Mouse (Mus musculus) CH12.LX (cell line): ENCODE results near the gene Atg16l2. TPM values are rescaled to one million over a fixed set of nuclear protein-coding genes. Genes with fewer than 3 reads are reported as not detected.

Source experiments
- DNase-seq: peaks from one replicate; pipeline ENCODE4 v3.0.0-alpha.2; 2013; ENCODE audit errors: extremely low read depth
- H3K27ac ChIP-seq: 2 replicates; pipeline ENCODE4 v1.5.1; 2012; ENCODE audit warnings: low read depth, mild to moderate bottlenecking, control low read depth, moderate library complexity; ENCODE audit not compliant: insufficient read depth
- H3K27me3 ChIP-seq: replicated peaks from 2 replicates; pipeline ENCODE3; 2012; ENCODE audit warnings: inconsistent platforms
- H3K36me3 ChIP-seq, 2 experiments: replicated peaks in 1 of 2; 2 replicates each; pipeline versions ENCODE3 to v1.6.1; 2012; ENCODE audit warnings: inconsistent platforms in 1 of 2, low read length in 1 of 2, mild to moderate bottlenecking in 1 of 2, mixed read lengths in 1 of 2, moderate library complexity in 1 of 2; ENCODE audit not compliant: control insufficient read depth in 1 of 2, insufficient read depth in 1 of 2
- H3K4me1 ChIP-seq, 2 experiments: 2 replicates each; pipeline ENCODE4 v1.6.1; 2012; ENCODE audit warnings: inconsistent platforms in 1 of 2, moderate library complexity in 1 of 2; ENCODE audit not compliant: insufficient read depth in 2 of 2, control insufficient read depth in 1 of 2
- H3K4me2 ChIP-seq: 2 replicates; pipeline ENCODE4 v1.6.1; 2012; ENCODE audit warnings: low read depth, mild to moderate bottlenecking, control low read depth; ENCODE audit not compliant: poor library complexity, insufficient read depth, severe bottlenecking
- H3K4me3 ChIP-seq, 3 experiments: fragments of 150-350 bp in 1 of 3; sonication (generic) in 1 of 3; replicated peaks in 1 of 3; 2 replicates each; pipeline versions ENCODE3 to v1.5.1; 2011 to 2012; ENCODE audit warnings: low read depth in 2 of 3, low read length in 2 of 3, mild to moderate bottlenecking in 2 of 3, moderate library complexity in 2 of 3, control low read depth in 1 of 3, improper control_type of control experiment in 1 of 3, inconsistent platforms in 1 of 3, mixed read lengths in 1 of 3; ENCODE audit not compliant: poor library complexity in 1 of 3
- H3K79me2 ChIP-seq: replicated peaks from 2 replicates; pipeline ENCODE4 v1.6.1; 2012; ENCODE audit warnings: mild to moderate bottlenecking, moderate library complexity; ENCODE audit not compliant: control insufficient read depth, poor library complexity, insufficient read depth, severe bottlenecking; ENCODE audit errors: extremely low read depth
- H3K9ac ChIP-seq: 2 replicates; pipeline ENCODE4 v1.6.1; 2012; ENCODE audit warnings: low read depth, mild to moderate bottlenecking, control low read depth, moderate library complexity; ENCODE audit not compliant: insufficient read depth
- H3K9me3 ChIP-seq: replicated peaks from 2 replicates; pipeline ENCODE3; 2012; ENCODE audit warnings: low read length, inconsistent platforms, mixed read lengths
- BHLHE40 ChIP-seq: IDR thresholded peaks from 2 replicates; pipeline ENCODE4 v1.6.1; 2011; ENCODE audit warnings: mild to moderate bottlenecking, low read depth, low read length, improper control_type of control experiment
- CHD1 ChIP-seq: IDR thresholded peaks from 2 replicates; pipeline ENCODE4 v1.6.1; 2012; ENCODE audit warnings: low read depth, low read length, improper control_type of control experiment, inconsistent platforms
- ELF1 ChIP-seq: IDR thresholded peaks from 2 replicates; pipeline ENCODE4 v1.6.1; 2014; ENCODE audit warnings: low read depth, mild to moderate bottlenecking, inconsistent platforms, low read length, improper control_type of control experiment
- GABPA ChIP-seq: IDR thresholded peaks from 2 replicates; pipeline ENCODE4 v1.6.1; 2012; ENCODE audit warnings: low read depth, low read length, improper control_type of control experiment, inconsistent platforms; ENCODE audit not compliant: insufficient replicate concordance
- IRF4 ChIP-seq: IDR thresholded peaks from 2 replicates; pipeline ENCODE4 v1.6.1; 2014; ENCODE audit warnings: low read depth, mild to moderate bottlenecking, inconsistent platforms, low read length, improper control_type of control experiment
- JUN ChIP-seq: IDR thresholded peaks from 2 replicates; pipeline ENCODE4 v1.6.1; 2011; ENCODE audit warnings: low read depth, mild to moderate bottlenecking, low read length, improper control_type of control experiment, moderate library complexity; ENCODE audit not compliant: insufficient read depth
- JUND ChIP-seq: conservative IDR thresholded peaks from 2 replicates; pipeline ENCODE4 v1.6.1; 2011; ENCODE audit warnings: low read depth, low read length, improper control_type of control experiment
- RCOR1 ChIP-seq: conservative IDR thresholded peaks from 2 replicates; pipeline ENCODE4 v1.6.1; 2012; ENCODE audit warnings: low read depth, mild to moderate bottlenecking, inconsistent platforms, low read length, improper control_type of control experiment
- SIN3A ChIP-seq: IDR thresholded peaks from 2 replicates; pipeline ENCODE4 v1.6.1; 2012; ENCODE audit warnings: low read length, improper control_type of control experiment, inconsistent platforms
- SMC3 ChIP-seq: IDR thresholded peaks from 2 replicates; pipeline ENCODE4 v1.6.1; 2011; ENCODE audit warnings: low read depth, low read length, improper control_type of control experiment
- TCF12 ChIP-seq: IDR thresholded peaks from 2 replicates; pipeline ENCODE4 v1.6.1; 2014; ENCODE audit warnings: low read depth, mild to moderate bottlenecking, inconsistent platforms, low read length, improper control_type of control experiment
- USF2 ChIP-seq: conservative IDR thresholded peaks from 2 replicates; pipeline ENCODE4 v1.6.1; 2011; ENCODE audit warnings: low read depth, low read length, improper control_type of control experiment
- ZC3H11A ChIP-seq: IDR thresholded peaks from 2 replicates; pipeline ENCODE4 v1.6.1; 2012; ENCODE audit warnings: low read depth, mild to moderate bottlenecking, inconsistent platforms, low read length, improper control_type of control experiment
- ZKSCAN1 ChIP-seq: IDR thresholded peaks from 2 replicates; pipeline ENCODE4 v1.6.1; 2012; ENCODE audit warnings: low read depth, inconsistent platforms, low read length, improper control_type of control experiment, borderline replicate concordance
- ZMIZ1 ChIP-seq: IDR thresholded peaks from 2 replicates; pipeline ENCODE4 v1.6.1; 2012; ENCODE audit warnings: low read depth, mild to moderate bottlenecking, inconsistent platforms, low read length, improper control_type of control experiment
- dilution Hi-C: fragments of 300-500 bp; cut with MboI; formaldehyde crosslinking; loops from 2 replicates; pipeline ENCODE4 v1.14.3; 2020; ENCODE audit warnings: low sequenced_read_pairs; ENCODE audit not compliant: extremely low pct_unique_long_range_greater_than_20kb, extremely low pct_ligation_motif_present
- in situ Hi-C: fragments of 300-500 bp; cut with MboI; formaldehyde crosslinking; loops from 3 replicates; pipeline ENCODE4 v1.14.3; 2019; ENCODE audit warnings: low sequenced_read_pairs, low pct_ligation_motif_present, low pct_unique_long_range_greater_than_20kb, mixed read lengths
- polyA plus RNA-seq: library from polyadenylated mRNA; unstranded; fragments of >175 nt; gene quantifications from 2 replicates; pipeline ENCODE4 v1.2.1, GENCODE M21; 2012; ENCODE audit warnings: low read depth; ENCODE audit not compliant: insufficient read length
- total RNA-seq, 2 experiments: library from RNA; depleted of rRNA; stranded (reverse); fragments of 300-350 nt in 1 of 2; fragments of >200 nt in 1 of 2; gene quantifications; 2 replicates each; pipeline ENCODE4 v1.2.3; 2012 to 2014

The Atg16l2 gene
- total and polyA plus RNA-seq, 3 experiments: 12.7 to 43.8 (median 15.4) TPM

DNA sequence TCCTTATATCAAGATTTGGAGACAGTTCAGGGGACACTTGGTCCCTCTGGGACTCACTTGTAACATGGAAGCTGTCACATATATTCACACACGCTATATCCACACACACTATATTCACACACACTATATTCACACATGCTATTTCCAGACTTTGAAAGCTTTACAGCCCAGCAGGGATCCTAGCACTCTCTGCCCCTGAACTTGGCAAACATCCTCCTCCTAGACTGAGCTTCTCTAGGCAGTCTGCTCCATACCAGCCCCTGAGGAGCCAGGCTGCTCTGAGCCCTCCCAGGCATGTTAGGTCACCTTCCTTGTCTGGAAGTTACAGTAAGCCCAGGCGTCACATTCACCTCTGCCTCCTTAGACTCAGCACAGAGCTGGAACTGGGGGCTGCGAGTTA lies 34.6 kb upstream of the Atg16l2 start:
- in situ Hi-C loops (no loop called here), dilution Hi-C loops (no loop called here)

DNA sequence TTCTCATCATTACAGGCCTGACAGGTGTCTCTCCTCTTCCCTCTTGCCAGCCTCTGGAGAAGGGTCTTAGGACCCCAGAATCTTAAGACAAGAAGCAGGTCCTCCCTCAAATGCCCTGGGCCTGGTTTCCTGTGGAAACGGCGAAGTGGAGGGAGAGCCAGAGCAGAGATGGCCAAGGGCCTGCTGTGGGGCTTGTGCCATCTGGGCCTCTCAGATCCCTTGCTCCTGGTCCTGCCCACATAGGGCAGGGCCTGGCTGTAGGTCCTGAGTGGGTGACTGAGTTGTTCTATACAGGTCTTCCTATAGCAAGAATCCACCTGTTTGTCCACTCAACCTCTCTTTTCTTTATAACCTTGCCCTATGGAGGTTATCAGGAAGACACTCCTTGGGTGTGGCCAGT lies 33.2 kb upstream of the Atg16l2 start:
- dilution Hi-C loops (no loop called here), in situ Hi-C loops (no loop called here)
- TF ChIP-seq JUND: no peak
- no peak for TF ChIP-seq JUN
- no peak for TF ChIP-seq TCF12
- TF ChIP-seq GABPA: no peak
- TF ChIP-seq ELF1: no peak
- TF ChIP-seq RCOR1: no peak
- TF ChIP-seq USF2: no peak
- TF ChIP-seq SMC3: no peak
- no peak for TF ChIP-seq ZC3H11A
- no peak for TF ChIP-seq IRF4
- TF ChIP-seq ZMIZ1: no peak
- no peak for TF ChIP-seq ZKSCAN1
- Histone ChIP-seq H3K4me2 (no peak overlapping the region), H3K4me1 (peaks cover 0 to 7% of the 10 kb centered on the region in 2 experiments; a peak in 2 of 4 replicates), H3K9ac (no peak overlapping the region), H3K9me3 (no peaks in the 10 kb centered on the region), H3K36me3 (no peaks in the 10 kb centered on the region), H3K27me3 (no peaks in the 10 kb centered on the region), H3K79me2 (no peaks in the 10 kb centered on the region), H3K4me3 (no peak overlapping the region), H3K27ac (no peak overlapping the region)
- DNase-seq: no peak

More for the DNA sequence above, 34.6 kb upstream of the Atg16l2 start:
- Histone ChIP-seq H3K79me2 (no peaks in the 10 kb centered on the region), H3K27me3 (no peaks in the 10 kb centered on the region), H3K9ac (no peak overlapping the region), H3K4me2 (no peak overlapping the region), H3K27ac (no peak overlapping the region), H3K4me3 (no peak overlapping the region), H3K9me3 (no peaks in the 10 kb centered on the region), H3K4me1 (peaks cover 2 to 21% of the 10 kb centered on the region in 2 experiments; a peak in 2 of 4 replicates), H3K36me3 (no peaks in the 10 kb centered on the region)
- no peak for DNase-seq
- TF ChIP-seq SIN3A: no peak
- no peak for TF ChIP-seq BHLHE40
- TF ChIP-seq CHD1: no peak
- no peak for TF ChIP-seq SMC3
